In the genomic region with DNA sequence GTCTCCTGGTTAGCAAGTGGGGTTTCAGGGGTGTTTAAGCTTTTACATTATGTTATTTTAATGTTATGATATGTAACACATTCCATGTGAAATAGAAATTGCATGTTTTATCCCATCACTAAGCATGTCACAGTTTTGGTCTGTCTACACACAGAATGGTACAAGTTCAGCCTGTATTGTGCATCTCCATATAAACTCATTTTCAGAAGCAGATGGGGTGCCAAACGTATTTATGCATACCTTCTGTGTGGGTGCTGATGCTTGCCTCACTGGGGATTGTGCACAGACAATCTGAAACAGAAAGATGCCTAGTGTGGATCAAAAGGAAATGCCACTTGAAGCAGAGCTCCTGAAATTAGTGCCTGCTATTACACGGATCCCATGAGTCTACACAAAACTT, we compare ENCODE assay signal across 27 mouse cellular contexts.
"Had no signal": no experiment of that assay in that cellular context is flagged by ENCODE, and none has a peak within 500 bp of the region (broad histone marks: within the 10 kb centered on the region; RNA-seq: fewer than 3 reads in every experiment).

No protein-coding gene starts in this region.

- H3K4me3 ChIP-seq: heart, adult 2 months; heart, embryonic 13.5 days; heart, embryonic 15.5 days; hindbrain, embryonic 13.5 days; hindbrain, embryonic 15.5 days; kidney, embryonic 15.5 days; left cerebral cortex, adult 2 months; limb, embryonic 10.5 days; limb, embryonic 12.5 days; liver, embryonic 13.5 days; liver, embryonic 15.5 days had no signal

- ATAC-seq: hindbrain, postnatal 0 days; intestine, embryonic 16.5 days had no signal

- H3K36me3 ChIP-seq: heart, embryonic 13.5 days; heart, embryonic 15.5 days; hindbrain, embryonic 13.5 days; hindbrain, embryonic 15.5 days; kidney, embryonic 15.5 days; limb, embryonic 10.5 days; limb, embryonic 12.5 days; liver, embryonic 13.5 days; liver, embryonic 15.5 days had no signal

- H3K4me2 ChIP-seq: heart, embryonic 11.5 days; heart, embryonic 13.5 days; heart, embryonic 15.5 days; hindbrain, embryonic 13.5 days; hindbrain, embryonic 15.5 days; kidney, embryonic 15.5 days; limb, embryonic 12.5 days; liver, embryonic 11.5 days; liver, embryonic 13.5 days; liver, embryonic 15.5 days had no signal

- DNase-seq: gastrocnemius, postnatal 14 days; gastrocnemius, postnatal 36 days; heart, adult 11 months; heart, adult 2 months; heart, postnatal 14 days; heart, postnatal 36 days; kidney, adult 11 months; kidney, adult 2 months; kidney, adult 9 months; kidney, postnatal 14 days; kidney, postnatal 36 days; liver; liver, embryonic 13.5 days had no signal

- H3K27me3 ChIP-seq: heart, embryonic 13.5 days; heart, embryonic 15.5 days; hindbrain, embryonic 13.5 days; hindbrain, embryonic 15.5 days; kidney, embryonic 15.5 days; limb, embryonic 12.5 days; liver, embryonic 13.5 days; liver, embryonic 15.5 days had no signal

- H3K9me3 ChIP-seq: heart, embryonic 13.5 days; heart, embryonic 15.5 days; hindbrain, embryonic 13.5 days; hindbrain, embryonic 15.5 days; kidney, embryonic 15.5 days; limb, embryonic 10.5 days; limb, embryonic 12.5 days; liver, embryonic 13.5 days; liver, embryonic 15.5 days had no signal

- H3K4me1 ChIP-seq: hindbrain, embryonic 13.5 days; hindbrain, embryonic 15.5 days; kidney, embryonic 15.5 days; limb, embryonic 10.5 days; limb, embryonic 12.5 days; liver, embryonic 13.5 days; liver, embryonic 15.5 days had no signal

- H3K27ac ChIP-seq: heart, adult 2 months; heart, embryonic 13.5 days; heart, embryonic 15.5 days; hindbrain, embryonic 13.5 days; hindbrain, embryonic 15.5 days; hindbrain, postnatal 0 days; kidney, embryonic 15.5 days; kidney, postnatal 0 days; left cerebral cortex, adult 2 months; limb, embryonic 10.5 days; limb, embryonic 12.5 days; liver, embryonic 13.5 days; liver, embryonic 15.5 days had no signal

- H3K9ac ChIP-seq: heart, embryonic 13.5 days; heart, embryonic 15.5 days; hindbrain, embryonic 13.5 days; hindbrain, embryonic 15.5 days; kidney, embryonic 15.5 days; limb, embryonic 12.5 days; liver, embryonic 13.5 days; liver, embryonic 15.5 days had no signal
